Mouse (Mus musculus): ENCODE results near the gene Nedd9. TPM values are rescaled to one million over a fixed set of nuclear protein-coding genes. Genes with fewer than 3 reads are reported as not detected.

The Nedd9 gene
- total RNA-seq, 1 experiment from 2014 or later: 12.2 TPM

DNA sequence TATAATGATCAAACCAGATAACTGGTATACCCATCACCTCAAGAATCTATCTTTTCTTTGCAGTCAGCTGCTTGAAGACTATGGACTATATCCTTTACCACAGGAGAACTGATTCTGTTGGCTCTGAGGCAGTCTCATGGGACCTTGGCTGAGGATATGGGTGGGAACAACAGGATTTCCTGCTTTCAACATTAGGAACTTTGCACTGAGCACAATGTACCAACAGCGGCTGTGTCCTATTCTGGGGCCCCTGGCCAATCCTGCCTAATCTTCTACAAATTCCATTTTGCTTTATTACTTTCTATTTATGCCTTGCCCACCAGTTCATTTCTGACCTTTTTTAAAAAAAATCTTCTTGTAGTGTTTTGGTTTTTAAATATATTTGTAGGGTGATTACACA lies 21.0 kb downstream of the Nedd9 start:
- no peak for ATAC-seq (replicated peaks in 1 of 2; ENCODE audit: insufficient read depth in 1 of 2, low FRiP score in 2 of 2, low TSS enrichment in 1 of 2, low read depth in 1 of 2, poor library complexity in 2 of 2, severe bottlenecking in 2 of 2)

DNA sequence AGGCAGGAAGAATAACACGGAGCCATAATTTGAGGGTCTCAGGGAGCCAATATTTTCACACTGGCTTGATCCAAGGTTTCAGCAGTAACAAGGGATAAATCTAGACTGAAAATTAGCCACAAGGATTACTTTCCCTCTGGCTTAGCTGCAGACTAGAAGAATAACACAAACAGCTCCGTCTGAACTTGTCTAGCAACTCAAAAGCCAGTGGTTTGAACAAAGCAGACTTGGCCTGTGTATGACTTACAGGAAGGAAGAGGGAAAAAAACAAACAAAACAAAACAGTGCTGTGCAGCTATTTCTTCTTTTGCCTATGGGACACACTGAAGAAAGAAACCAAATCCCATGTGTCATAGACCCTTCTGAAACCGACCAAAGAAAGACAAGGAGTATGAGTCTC lies 25.7 kb downstream of the Nedd9 start:
- ATAC-seq (replicated peaks in 1 of 2; ENCODE audit: insufficient read depth in 1 of 2, low FRiP score in 2 of 2, low TSS enrichment in 1 of 2, low read depth in 1 of 2, poor library complexity in 2 of 2, severe bottlenecking in 2 of 2): no peak

DNA sequence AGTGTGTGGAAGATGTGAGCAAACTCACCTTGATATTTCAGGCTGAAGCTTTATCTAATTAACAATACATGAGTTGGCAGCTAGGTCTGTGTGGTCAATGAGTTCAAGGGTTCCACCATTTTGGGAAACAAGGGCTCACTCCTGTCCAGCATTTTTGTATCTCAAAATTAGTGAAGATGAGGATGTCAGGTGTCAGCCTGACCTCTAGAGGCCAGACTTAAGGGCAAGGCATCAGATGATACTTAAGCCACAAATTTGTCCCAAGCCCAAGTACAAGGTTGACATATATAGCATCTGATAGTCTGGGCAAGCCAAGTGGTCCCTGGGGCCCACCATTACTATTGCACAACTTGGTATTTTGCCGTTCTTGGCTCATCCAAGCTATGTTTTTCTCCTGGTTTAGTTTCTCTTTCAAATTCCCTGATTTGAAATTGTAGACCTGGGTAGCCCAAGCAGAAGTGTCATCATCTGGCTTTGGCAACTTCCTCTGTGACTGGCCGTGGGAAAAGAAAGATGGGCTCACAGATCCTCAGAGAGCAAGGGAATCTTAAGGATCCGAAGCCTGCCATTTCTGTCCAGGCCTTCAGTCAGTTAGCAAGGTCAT lies 27.4 kb downstream of the Nedd9 start:
- peak in 1 of 2 experiments; percentile 56; a peak in 1 of 4 replicates for ATAC-seq (replicated peaks in 1 of 2; ENCODE audit: insufficient read depth in 1 of 2, low FRiP score in 2 of 2, low TSS enrichment in 1 of 2, low read depth in 1 of 2, poor library complexity in 2 of 2, severe bottlenecking in 2 of 2)

DNA sequence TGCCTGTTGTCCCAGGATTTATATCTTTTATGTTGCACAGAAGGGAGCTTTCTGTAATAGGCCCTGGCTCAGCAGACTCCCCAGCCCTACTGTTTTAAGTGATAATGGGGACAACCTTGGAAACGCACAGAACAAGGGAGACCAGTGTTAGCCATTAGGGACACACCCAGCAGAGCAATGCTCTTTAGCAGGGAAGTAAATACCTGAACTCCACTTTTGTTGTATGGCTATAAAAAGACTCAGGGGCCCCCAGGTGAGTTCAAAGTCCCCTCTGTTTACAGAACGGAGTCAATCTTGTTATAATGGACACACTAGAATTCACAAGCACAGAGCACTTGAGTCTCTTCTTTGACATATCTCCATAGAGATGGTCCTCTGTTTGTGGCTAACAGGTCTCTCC lies 28.5 kb downstream of the Nedd9 start:
- no peak for ATAC-seq (replicated peaks in 1 of 2; ENCODE audit: insufficient read depth in 1 of 2, low FRiP score in 2 of 2, low TSS enrichment in 1 of 2, low read depth in 1 of 2, poor library complexity in 2 of 2, severe bottlenecking in 2 of 2)

DNA sequence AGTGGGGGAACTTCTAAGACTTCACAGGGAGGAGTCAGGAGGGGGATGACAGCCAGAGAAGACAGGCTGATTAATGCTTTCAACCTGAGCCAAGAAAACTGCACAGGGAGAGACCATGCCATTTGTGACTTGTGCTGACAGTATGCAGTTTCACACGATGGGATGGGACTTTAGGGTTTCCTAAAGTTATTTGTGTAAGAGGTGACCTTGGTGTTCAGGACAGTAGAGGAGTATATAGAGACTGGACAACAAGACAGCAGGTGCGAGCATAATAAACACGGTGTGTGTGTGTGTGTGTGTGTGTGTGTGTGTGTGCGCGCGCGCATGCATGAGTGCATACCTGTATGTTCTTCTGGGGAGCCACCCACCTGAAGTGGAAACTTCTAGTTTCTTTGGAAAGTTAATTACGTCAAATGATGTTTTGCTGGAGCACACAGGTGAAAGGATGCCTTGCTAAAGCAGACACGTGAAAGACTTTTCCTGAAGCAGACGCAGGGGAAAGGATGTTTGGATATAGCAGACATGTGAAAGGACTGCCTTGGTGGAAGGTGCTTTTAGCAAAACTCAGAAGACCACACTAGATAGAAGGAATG lies 29.3 kb downstream of the Nedd9 start:
- no peak for ATAC-seq (replicated peaks in 1 of 2; ENCODE audit: insufficient read depth in 1 of 2, low FRiP score in 2 of 2, low TSS enrichment in 1 of 2, low read depth in 1 of 2, poor library complexity in 2 of 2, severe bottlenecking in 2 of 2)

DNA sequence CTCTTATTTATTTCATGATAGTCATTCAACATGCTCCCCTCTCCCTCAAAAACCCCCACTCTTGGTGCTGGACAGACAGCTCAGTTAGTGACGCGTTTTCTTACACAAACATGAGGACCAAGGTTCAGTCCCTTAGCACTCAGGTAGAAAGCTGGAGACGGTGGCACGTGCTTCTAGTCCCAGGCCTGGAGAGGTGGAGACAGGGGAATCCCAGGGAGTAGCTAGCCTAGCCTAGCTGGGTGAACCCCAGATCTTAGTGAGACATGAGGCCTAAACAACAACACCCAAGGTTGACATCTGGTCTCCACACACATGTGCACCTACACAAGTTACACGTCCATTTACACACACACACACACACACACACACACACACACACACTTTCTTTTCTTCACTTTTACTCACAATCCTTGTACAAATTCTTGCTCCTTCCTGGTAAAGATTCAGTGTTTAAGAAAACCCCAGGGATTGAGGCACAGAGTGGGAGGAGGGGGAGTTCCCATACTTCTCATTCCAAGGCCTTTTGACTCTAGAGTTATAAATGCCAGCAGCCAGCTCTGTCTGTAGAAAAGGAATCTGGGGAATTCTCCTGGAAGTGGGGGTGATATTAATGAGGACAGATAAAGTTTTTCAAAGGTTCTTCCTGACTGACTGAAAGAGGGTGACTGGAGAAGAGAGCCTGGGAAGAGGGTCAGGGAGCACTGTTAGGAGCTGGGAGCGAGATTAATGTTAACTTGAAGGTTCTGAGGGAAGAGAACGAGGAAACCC lies 29.9 kb downstream of the Nedd9 start:
- ATAC-seq (replicated peaks in 1 of 2; ENCODE audit: insufficient read depth in 1 of 2, low FRiP score in 2 of 2, low TSS enrichment in 1 of 2, low read depth in 1 of 2, poor library complexity in 2 of 2, severe bottlenecking in 2 of 2): no peak

DNA sequence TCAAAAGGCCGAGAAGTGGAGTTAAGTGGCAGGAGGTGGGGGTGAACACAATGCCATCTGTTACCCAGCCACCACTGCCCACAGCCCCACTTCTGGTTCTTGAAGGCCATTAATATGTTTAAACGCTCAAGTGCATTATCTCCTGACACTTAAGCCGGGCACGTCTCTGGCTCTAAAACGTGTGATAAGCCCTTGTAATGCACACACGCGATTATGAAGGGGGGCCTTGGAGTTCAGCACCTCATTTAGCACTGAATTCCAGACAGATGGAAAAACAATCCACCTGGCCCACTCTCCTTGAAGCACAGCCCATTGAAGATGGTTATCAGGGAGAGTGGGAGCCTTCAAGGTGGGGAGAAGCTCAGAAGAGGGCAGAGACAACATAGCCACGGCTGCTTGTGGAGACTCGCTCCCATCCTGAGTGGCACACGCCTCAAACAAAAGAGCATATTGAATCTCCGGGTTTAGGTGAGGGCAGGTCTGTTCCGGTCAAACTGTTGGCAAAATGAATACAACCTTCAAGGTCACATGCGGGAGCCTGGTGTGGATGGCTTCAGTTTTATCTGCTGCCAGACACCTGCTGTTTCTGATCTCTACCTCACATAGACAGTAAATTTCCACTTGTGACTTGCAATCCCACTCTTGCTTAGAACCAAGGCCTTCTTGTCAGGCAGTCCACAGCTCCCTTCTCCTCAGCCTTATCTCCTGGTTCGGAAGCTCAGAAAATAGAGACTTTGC lies 30.7 kb downstream of the Nedd9 start:
- no peak for ATAC-seq (replicated peaks in 1 of 2; ENCODE audit: insufficient read depth in 1 of 2, low FRiP score in 2 of 2, low TSS enrichment in 1 of 2, low read depth in 1 of 2, poor library complexity in 2 of 2, severe bottlenecking in 2 of 2)

DNA sequence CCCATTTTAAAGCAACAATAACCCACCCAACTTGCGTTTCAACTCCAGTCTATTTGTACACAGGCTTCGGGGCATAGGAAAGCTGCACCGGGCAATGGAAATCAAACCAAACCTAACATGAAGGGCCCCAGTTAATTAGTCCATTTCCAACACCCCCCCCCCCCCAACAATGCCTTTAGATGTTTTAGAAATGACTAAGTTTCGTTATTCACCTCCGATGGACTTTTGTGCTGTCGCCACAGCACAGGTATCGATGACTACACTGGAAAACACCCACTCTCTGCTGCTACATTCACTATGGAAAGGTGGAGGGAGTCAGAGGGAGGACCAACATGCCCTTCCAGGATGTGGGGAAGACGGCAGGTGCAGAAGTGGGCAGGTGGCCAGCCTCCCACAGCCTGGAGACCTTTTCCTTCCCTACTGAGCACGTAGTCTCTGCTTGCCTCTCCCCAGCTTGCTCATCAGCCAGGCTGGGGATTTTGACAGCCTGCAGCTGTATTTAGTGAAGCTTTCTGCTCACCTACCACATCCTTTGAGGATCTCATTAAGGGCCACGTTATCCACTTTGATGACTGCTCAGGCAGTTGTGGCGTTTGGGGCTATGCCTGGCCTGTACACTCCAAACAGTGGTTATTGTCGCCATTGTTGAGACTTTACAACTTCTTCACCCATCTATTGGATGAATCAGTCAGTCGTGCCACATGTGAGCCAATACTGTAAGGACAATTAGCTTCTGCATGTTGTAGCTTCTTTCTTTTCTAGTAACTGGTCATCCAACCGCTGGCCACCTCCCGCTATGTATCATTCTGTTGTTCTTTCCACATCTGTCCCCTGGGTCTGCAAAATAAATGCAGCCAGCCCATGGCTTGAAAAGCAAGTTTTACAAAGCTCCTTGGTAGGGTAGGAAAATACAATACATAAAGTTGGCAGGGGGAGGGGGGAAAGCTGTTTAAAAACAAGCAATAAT lies 33.7 kb downstream of the Nedd9 start:
- ATAC-seq (replicated peaks in 1 of 2; ENCODE audit: insufficient read depth in 1 of 2, low FRiP score in 2 of 2, low TSS enrichment in 1 of 2, low read depth in 1 of 2, poor library complexity in 2 of 2, severe bottlenecking in 2 of 2): no peak

DNA sequence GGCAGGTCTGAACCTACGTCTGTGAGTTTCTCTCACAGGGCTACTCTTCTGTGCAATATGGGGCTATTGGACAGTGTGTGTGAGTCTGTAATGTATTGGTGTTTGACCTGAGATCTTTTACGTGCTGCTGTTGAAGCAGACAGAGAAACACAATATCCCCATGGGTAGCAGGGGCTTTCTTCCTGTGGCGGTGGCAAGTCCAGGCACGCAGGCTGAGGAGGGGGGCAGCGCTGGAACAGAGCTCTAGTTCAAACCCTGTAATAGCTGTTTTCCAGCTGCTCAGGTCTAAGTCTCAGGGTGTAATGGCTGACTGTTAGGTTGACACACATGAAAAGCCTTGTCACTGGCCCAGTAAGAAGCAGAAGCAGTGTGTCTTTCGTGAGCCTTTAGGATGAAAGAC lies 36.3 kb downstream of the Nedd9 start:
- ATAC-seq (replicated peaks in 1 of 2; ENCODE audit: insufficient read depth in 1 of 2, low FRiP score in 2 of 2, low TSS enrichment in 1 of 2, low read depth in 1 of 2, poor library complexity in 2 of 2, severe bottlenecking in 2 of 2): no peak

DNA sequence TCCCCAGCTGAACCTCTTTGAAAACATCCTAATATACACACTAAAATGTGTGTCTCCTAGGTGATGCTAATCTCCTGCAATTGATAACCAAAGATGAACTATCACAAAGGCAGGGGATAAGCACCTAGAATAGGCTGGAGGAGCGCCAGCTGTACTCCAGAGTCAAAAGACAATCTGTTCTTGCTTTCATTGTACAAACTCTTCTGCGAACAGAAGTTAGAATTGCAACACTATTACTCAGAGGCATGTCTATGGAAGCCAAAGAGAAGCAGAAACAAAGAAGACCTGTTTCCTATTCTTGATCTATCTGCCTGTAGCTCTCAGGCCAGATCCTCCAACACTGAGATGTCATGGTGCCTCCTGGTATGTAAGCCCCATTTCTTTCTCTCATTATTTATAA lies 38.0 kb downstream of the Nedd9 start:
- no peak for ATAC-seq (replicated peaks in 1 of 2; ENCODE audit: insufficient read depth in 1 of 2, low FRiP score in 2 of 2, low TSS enrichment in 1 of 2, low read depth in 1 of 2, poor library complexity in 2 of 2, severe bottlenecking in 2 of 2)

DNA sequence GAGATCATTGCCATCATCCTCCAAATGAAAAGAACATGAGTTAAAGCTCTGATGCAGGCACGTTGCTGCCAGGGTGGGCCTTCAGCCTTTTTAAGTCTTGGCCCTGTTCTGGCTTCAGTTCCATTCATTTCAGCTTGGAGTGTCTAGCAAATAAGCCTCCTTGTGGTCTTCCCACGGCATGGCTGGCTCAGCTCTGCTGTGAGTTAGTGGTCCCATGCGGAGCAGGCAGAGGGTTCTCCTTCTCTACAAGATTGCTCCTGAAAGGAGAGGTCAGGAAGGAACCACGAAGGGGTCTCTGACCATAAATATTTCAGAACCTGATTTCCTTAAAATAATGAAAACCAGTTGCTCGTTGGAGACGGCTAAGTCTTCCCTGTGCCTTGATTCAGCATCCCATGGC lies 40.0 kb downstream of the Nedd9 start:
- no peak for ATAC-seq (replicated peaks in 1 of 2; ENCODE audit: insufficient read depth in 1 of 2, low FRiP score in 2 of 2, low TSS enrichment in 1 of 2, low read depth in 1 of 2, poor library complexity in 2 of 2, severe bottlenecking in 2 of 2)

DNA sequence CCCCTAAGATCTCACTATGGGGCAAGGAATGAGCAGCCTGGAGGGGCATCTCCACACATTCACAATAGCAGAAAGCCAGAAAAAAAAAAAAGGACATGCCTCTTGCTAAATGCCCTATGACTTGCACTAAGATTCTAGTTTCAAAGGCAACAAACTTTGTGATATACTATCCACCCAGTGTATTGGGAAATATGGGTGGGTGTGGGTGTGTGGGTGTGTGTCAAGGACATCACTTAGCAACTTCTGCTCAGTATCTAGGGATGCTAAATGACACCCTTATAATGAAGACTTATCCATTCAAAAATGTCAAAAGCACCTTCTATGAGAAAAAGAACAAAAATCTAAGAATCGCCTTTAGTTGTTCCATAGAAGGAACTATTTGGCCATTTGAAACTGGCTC lies 40.6 kb downstream of the Nedd9 start:
- no peak for ATAC-seq (replicated peaks in 1 of 2; ENCODE audit: insufficient read depth in 1 of 2, low FRiP score in 2 of 2, low TSS enrichment in 1 of 2, low read depth in 1 of 2, poor library complexity in 2 of 2, severe bottlenecking in 2 of 2)

DNA sequence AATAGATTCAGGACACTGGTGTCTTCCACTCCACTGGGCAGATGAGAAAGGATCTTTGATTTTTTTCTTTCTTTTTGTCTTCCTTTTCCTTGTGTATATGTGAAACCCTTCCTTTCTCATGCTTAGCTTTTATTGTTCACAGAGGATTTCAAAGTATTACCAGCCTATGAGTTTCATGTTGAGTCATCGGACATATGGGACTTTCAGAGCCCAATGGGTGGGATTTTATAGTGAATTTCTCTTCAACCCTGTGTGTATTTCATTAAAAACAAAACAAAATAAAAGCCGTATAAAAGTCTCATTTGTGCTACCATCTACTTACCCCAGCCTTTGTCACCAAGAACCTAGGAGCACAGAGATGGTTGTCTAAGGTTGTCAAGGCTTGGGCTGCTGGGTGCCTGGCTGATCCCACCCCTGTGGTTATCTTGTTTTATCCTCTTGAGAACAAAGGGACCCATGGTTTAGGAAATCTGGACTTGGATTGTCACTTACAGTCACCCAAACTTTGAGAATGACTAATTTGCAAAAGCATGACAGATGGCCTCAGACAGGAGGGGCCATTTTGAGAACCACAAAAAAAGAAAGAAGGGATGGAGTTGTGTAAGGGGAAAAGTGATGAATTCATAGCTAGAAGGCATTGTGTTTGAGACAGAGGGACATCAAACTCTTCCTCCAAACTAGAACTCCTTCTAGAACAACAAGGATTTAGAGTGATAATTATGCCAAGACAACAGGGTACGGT lies 41.9 kb downstream of the Nedd9 start:
- ATAC-seq (replicated peaks in 1 of 2; ENCODE audit: insufficient read depth in 1 of 2, low FRiP score in 2 of 2, low TSS enrichment in 1 of 2, low read depth in 1 of 2, poor library complexity in 2 of 2, severe bottlenecking in 2 of 2): no peak

DNA sequence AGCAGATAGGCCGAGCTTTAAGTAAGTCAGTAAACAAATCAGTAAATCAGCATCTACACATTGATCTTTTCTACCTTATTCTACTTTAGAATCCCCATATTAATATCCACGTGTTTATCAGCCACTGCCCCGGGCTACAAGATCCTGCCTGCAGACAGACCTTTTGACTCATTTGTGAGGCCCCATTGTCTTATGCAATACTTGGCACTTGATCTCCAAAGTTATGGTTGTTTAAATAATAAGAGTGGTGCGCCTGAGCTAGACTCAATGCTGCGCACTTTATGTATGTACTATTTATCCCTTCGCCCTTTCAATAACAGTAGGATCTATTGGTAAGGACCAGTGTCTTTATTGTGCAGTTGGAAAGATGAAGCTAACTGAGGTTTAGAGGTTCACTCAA lies 42.9 kb downstream of the Nedd9 start:
- no peak for ATAC-seq (replicated peaks in 1 of 2; ENCODE audit: insufficient read depth in 1 of 2, low FRiP score in 2 of 2, low TSS enrichment in 1 of 2, low read depth in 1 of 2, poor library complexity in 2 of 2, severe bottlenecking in 2 of 2)

DNA sequence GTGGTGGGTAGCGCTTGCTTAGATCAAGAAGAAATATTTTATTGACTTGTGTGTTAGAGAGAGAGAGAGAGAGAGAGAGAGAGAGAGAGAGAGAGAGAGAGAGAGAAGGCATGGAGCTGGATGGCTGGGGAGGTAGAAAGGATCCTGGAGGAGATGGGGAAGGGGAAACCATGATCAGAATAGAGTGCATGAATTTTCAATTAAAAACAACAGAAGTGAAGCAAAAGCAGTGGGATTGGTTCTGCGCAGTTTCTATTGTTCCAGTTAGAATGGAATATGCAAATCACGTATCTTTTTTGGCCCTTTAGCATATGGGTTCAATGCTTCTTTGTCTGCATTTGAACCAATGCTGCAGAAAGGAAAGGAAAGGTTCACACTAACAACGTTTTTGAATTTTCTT lies 45.0 kb downstream of the Nedd9 start:
- ATAC-seq (replicated peaks in 1 of 2; ENCODE audit: insufficient read depth in 1 of 2, low FRiP score in 2 of 2, low TSS enrichment in 1 of 2, low read depth in 1 of 2, poor library complexity in 2 of 2, severe bottlenecking in 2 of 2): no peak

DNA sequence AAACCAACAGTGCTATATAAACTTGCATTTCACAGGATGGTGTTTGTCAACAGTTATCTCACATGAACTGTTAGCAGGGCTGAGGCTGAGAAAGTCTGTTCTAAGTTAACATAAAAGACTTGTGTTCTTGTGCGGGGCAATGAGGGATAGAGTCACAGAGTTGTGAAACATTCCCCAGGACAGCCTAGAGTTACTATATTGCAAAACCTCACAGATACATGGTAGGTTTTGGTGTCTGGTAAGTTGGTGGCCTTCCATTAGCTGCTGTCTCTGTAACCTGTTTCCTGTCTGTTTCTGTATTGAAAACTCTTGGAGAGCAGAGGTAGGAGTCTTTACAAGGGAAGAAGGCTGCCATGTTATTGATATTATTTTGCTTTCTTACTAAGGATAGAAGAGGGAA lies 47.0 kb downstream of the Nedd9 start:
- no peak for ATAC-seq (replicated peaks in 1 of 2; ENCODE audit: insufficient read depth in 1 of 2, low FRiP score in 2 of 2, low TSS enrichment in 1 of 2, low read depth in 1 of 2, poor library complexity in 2 of 2, severe bottlenecking in 2 of 2)

DNA sequence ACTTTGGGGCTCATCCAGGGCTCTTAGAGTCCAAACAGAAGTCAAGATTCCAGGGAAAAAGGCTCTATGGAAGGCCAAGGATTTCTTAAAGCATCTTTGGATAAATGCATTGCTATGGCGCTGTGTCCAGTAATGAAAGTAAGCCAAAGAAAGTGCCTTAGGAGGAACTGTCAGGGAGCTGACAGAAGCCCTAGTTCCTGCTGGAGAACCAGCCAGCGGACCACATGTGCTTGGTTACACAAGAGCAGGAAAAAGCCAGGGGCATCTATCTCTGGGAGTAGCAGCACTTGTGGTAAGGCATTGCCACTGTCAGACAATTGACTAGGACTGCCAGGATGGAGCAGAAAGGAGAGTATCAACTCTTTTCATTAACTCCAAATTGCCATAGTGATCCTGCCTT lies 49.8 kb downstream of the Nedd9 start:
- ATAC-seq (replicated peaks in 1 of 2; ENCODE audit: insufficient read depth in 1 of 2, low FRiP score in 2 of 2, low TSS enrichment in 1 of 2, low read depth in 1 of 2, poor library complexity in 2 of 2, severe bottlenecking in 2 of 2): no peak
